Mouse (Mus musculus) midbrain, embryonic 16.5 days (tissue): ENCODE measurements around the gene Tulp2. TPM values are rescaled to one million over a fixed set of nuclear protein-coding genes. Genes with fewer than 3 reads are reported as not detected.

Source experiments
- ATAC-seq: fragments of 200-750 bp; cut with Nextera tagmentation; 2 replicates; pipeline ENCODE4 v1.8.0; 2017; ENCODE audit warnings: moderate TSS enrichment
- H3K27ac ChIP-seq: fragments of 300-500 bp; sonication (generic); 2 replicates; pipeline ENCODE4 v1.5.1; 2014; ENCODE audit warnings: mild to moderate bottlenecking, low read length, mixed read lengths
- H3K27me3 ChIP-seq: fragments of 300-500 bp; sonication (generic); 2 replicates; pipeline ENCODE4 v1.6.1; 2014; ENCODE audit warnings: low read depth, low read length, mixed read lengths; ENCODE audit not compliant: control insufficient read depth, insufficient read depth
- H3K36me3 ChIP-seq: fragments of 300-500 bp; sonication (generic); 2 replicates; pipeline ENCODE4 v1.6.1; 2014; ENCODE audit warnings: mild to moderate bottlenecking, low read length, moderate library complexity, mixed read lengths; ENCODE audit not compliant: control insufficient read depth, insufficient read depth
- H3K4me1 ChIP-seq: fragments of 300-500 bp; sonication (generic); 2 replicates; pipeline ENCODE4 v1.6.1; 2014; ENCODE audit warnings: mild to moderate bottlenecking, low read length, mixed read lengths; ENCODE audit not compliant: control insufficient read depth, insufficient read depth
- H3K4me2 ChIP-seq: fragments of 300-500 bp; sonication (generic); 2 replicates; pipeline ENCODE4 v1.6.1; 2014; ENCODE audit warnings: mild to moderate bottlenecking, low read length, mixed read lengths
- H3K4me3 ChIP-seq: fragments of 300-500 bp; sonication (generic); 2 replicates; pipeline ENCODE4 v1.5.1; 2014; ENCODE audit warnings: low read depth, mild to moderate bottlenecking, low read length, moderate library complexity, mixed read lengths
- H3K9ac ChIP-seq: fragments of 300-500 bp; sonication (generic); 2 replicates; pipeline ENCODE4 v1.6.1; 2014; ENCODE audit warnings: low read depth, low read length, mixed read lengths
- H3K9me3 ChIP-seq: fragments of 300-500 bp; sonication (generic); replicated peaks from 2 replicates; pipeline ENCODE4 v1.6.1; 2014; ENCODE audit warnings: mild to moderate bottlenecking, low read length, mixed read lengths; ENCODE audit not compliant: control insufficient read depth, poor library complexity, severe bottlenecking
- WGBS: fragments of 180-500 bp; shearing (Covaris S2); extraction: QIAGEN DNeasy Blood & Tissue Kit; methylation state at CpG from one replicate; pipeline ENCODE4 v1.1.7; 2014; 5-methylcytosine and 5-hydroxymethylcytosine counted together
- polyA plus RNA-seq: library from polyadenylated mRNA; unstranded; fragments of >200 nt; fragmentation: Nextera tagmentation; extraction: Ambion mirVana; gene quantifications from 2 replicates; pipeline ENCODE4 v1.2.1, GENCODE M21; 2015

Tulp2 gene
- polyA plus RNA-seq, 1 experiment from 2014 or later, result 0.15 TPM

GRCm38 (mm10) chr7:45463987-45464778 is 17.5 kb upstream of the Tulp2 start:
- H3K9ac ChIP-seq, result no peak overlapping the region
- 96% methylated on average over 7 of the region's 7 CpGs for WGBS
- H3K9me3 ChIP-seq, result no peaks in the 10 kb centered on the region
- no peak for ATAC-seq
- no peaks in the 10 kb centered on the region for H3K27me3 ChIP-seq
- H3K4me3 ChIP-seq, result no peak overlapping the region
- H3K36me3 ChIP-seq, result peaks cover 18% of the 10 kb centered on the region
- no peak overlapping the region for H3K4me2 ChIP-seq
- H3K4me1 ChIP-seq, result peaks cover 33% of the 10 kb centered on the region
- no peak overlapping the region for H3K27ac ChIP-seq

- H3K27me3 ChIP-seq, result no peaks in the 10 kb centered on the region
- 97% methylated on average over 12 of the region's 12 CpGs for WGBS
- H3K9ac ChIP-seq, result no peak overlapping the region
- H3K9me3 ChIP-seq, result no peaks in the 10 kb centered on the region
- no peak overlapping the region for H3K4me3 ChIP-seq
- no peak for ATAC-seq
- H3K27ac ChIP-seq, result no peak overlapping the region
- H3K4me1 ChIP-seq, result peaks cover 32% of the 10 kb centered on the region
- peaks cover 18% of the 10 kb centered on the region for H3K36me3 ChIP-seq
- peak overlapping the region; percentile 96; the same call in 1 of the 2 replicates for H3K4me2 ChIP-seq
Observed at GRCm38 (mm10) chr7:45465112-45465511, 16.6 kb upstream of the Tulp2 start.

- Histone ChIP-seq H3K4me3 (peak overlapping the region; percentile 92), H3K27me3 (no peaks in the 10 kb centered on the region), H3K4me1 (peaks cover 27% of the 10 kb centered on the region), H3K36me3 (peaks cover 18% of the 10 kb centered on the region), H3K9me3 (no peaks in the 10 kb centered on the region), H3K4me2 (peak overlapping the region; percentile 96), H3K9ac (peak overlapping the region; percentile 91), H3K27ac (no peak overlapping the region)
- ATAC-seq, result peak; percentile 2; the same call in 1 of the 2 replicates
- 82% methylated on average over 9 of the region's 9 CpGs for WGBS
Observed at GRCm38 (mm10) chr7:45465549-45465948, 16.1 kb upstream of the Tulp2 start.

GRCm38 (mm10) chr7:45466283-45467089 is 15.2 kb upstream of the Tulp2 start, which contains the start of gene Bax:
Bax (minus strand) TSS chr7:45466898.
- Histone ChIP-seq H3K9ac (peak within 1 kb of the TSS; percentile 91), H3K4me1 (peaks cover 22% of the 10 kb centered on the region), H3K27ac (peak within 1 kb of the TSS; percentile 78), H3K36me3 (peaks cover 18% of the 10 kb centered on the region), H3K27me3 (no peaks in the 10 kb centered on the region), H3K4me3 (peak within 1 kb of the TSS; percentile 92), H3K9me3 (no peaks in the 10 kb centered on the region), H3K4me2 (peak within 1 kb of the TSS; percentile 96)
- under 1% methylated on average over 55 of the region's 58 CpGs for WGBS
- ATAC-seq, result peak; percentile 75

GRCm38 (mm10) chr7:45467090-45467670 is 14.5 kb upstream of the Tulp2 start:
- Histone ChIP-seq H3K9me3 (no peaks in the 10 kb centered on the region), H3K27me3 (no peaks in the 10 kb centered on the region), H3K36me3 (peaks cover 16% of the 10 kb centered on the region), H3K4me2 (peak overlapping the region; percentile 62), H3K4me1 (peaks cover 19% of the 10 kb centered on the region), H3K4me3 (peak overlapping the region; percentile 92), H3K9ac (peak overlapping the region; percentile 91), H3K27ac (peak overlapping the region; percentile 78; the same call in 1 of the 2 replicates)
- peak; percentile 36 for ATAC-seq
- WGBS, result 32% methylated on average over 7 of the region's 7 CpGs

- Histone ChIP-seq H3K4me2 (no peak overlapping the region), H3K36me3 (no peaks in the 10 kb centered on the region), H3K27me3 (no peaks in the 10 kb centered on the region), H3K27ac (no peak overlapping the region), H3K4me3 (no peak overlapping the region), H3K4me1 (peaks cover 8% of the 10 kb centered on the region), H3K9ac (no peak overlapping the region), H3K9me3 (no peaks in the 10 kb centered on the region)
- 6% methylated on average over 3 of the region's 3 CpGs for WGBS
- ATAC-seq, result no peak
Observed at GRCm38 (mm10) chr7:45470869-45471268, 10.8 kb upstream of the Tulp2 start.

GRCm38 (mm10) chr7:45475291-45475969 is 6.2 kb upstream of the Tulp2 start:
- Histone ChIP-seq H3K4me3 (no peak overlapping the region), H3K27me3 (no peaks in the 10 kb centered on the region), H3K27ac (no peak overlapping the region), H3K9me3 (no peaks in the 10 kb centered on the region), H3K4me1 (no peaks in the 10 kb centered on the region), H3K4me2 (peak overlapping the region; percentile 33), H3K9ac (no peak overlapping the region), H3K36me3 (no peaks in the 10 kb centered on the region)
- 77% methylated on average over 16 of the region's 16 CpGs for WGBS
- 0 out of 2 replicates have a peak, but pooled peaks have one; percentile 18 for ATAC-seq

GRCm38 (mm10) chr7:45476453-45476852 is 5.2 kb upstream of the Tulp2 start:
- Histone ChIP-seq H3K4me1 (no peaks in the 10 kb centered on the region), H3K4me2 (no peak overlapping the region), H3K36me3 (no peaks in the 10 kb centered on the region), H3K4me3 (no peak overlapping the region), H3K9ac (no peak overlapping the region), H3K27me3 (no peaks in the 10 kb centered on the region), H3K9me3 (no peaks in the 10 kb centered on the region), H3K27ac (no peak overlapping the region)
- WGBS, result 55% methylated on average over 1 of the region's 1 CpGs
- ATAC-seq, result no peak
